In the genomic region with DNA sequence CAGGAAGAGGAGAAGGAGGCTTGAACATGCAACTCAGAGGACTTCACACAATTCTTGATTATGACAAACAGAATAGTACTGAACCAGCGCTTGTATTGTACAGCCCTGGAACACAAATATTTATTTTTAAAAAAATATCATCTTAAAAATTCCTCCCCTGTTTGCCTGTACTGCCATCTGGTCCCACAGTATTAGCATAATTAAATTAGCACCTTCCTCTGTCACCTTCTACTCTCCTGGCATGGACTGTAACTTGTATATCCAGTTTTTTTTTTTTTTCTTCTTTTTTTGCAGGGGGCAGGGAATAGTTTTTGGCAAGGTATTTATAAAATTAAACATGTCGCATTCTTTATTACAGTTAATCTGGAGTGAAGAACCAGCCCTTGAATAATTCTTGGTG, we compare ENCODE assay signal across 20 mouse cellular contexts.
"Had no signal": no experiment of that assay in that cellular context is flagged by ENCODE, and none has a peak within 500 bp of the region (broad histone marks: within the 10 kb centered on the region; RNA-seq: fewer than 3 reads in every experiment).

No protein-coding gene starts in this region.

- H3K36me3 ChIP-seq: lung, embryonic 15.5 days; midbrain, embryonic 10.5 days; midbrain, embryonic 12.5 days; neural tube, embryonic 13.5 days; neural tube, embryonic 15.5 days had no signal

- H3K4me3 ChIP-seq: lung, embryonic 15.5 days; midbrain, embryonic 10.5 days; midbrain, embryonic 12.5 days; myocyte; neural tube, embryonic 13.5 days; neural tube, embryonic 15.5 days had no signal

- H3K4me1 ChIP-seq: lung, embryonic 15.5 days; midbrain, embryonic 10.5 days; midbrain, embryonic 12.5 days had no signal

- ATAC-seq: liver, postnatal 0 days; lung, postnatal 0 days; midbrain, embryonic 16.5 days had no signal

- H3K9ac ChIP-seq: liver, postnatal 0 days; lung, embryonic 15.5 days; midbrain, embryonic 12.5 days; neural tube, embryonic 13.5 days; neural tube, embryonic 15.5 days had no signal

- H3K4me2 ChIP-seq: lung, embryonic 15.5 days; midbrain, embryonic 12.5 days; neural tube, embryonic 13.5 days; neural tube, embryonic 15.5 days had no signal

- H3K27me3 ChIP-seq: lung, embryonic 15.5 days; midbrain, embryonic 12.5 days; neural tube, embryonic 13.5 days; neural tube, embryonic 15.5 days had no signal

- H3K27ac ChIP-seq: lung, embryonic 15.5 days; midbrain, embryonic 10.5 days; midbrain, embryonic 12.5 days; neural tube, embryonic 13.5 days; neural tube, embryonic 15.5 days had no signal

- DNase-seq: liver, postnatal 0 days; lung, adult 2 months; lung, postnatal 4 days; midbrain, embryonic 14.5 days; retina, postnatal 1 day; right cerebral cortex, adult 18-20 months; right cerebral cortex, postnatal 25 days; right cerebral cortex, postnatal 4 days; spleen, adult 18-20 months; thymus, adult 18-20 months; thymus, postnatal 14 days; thymus, postnatal 36 days had no signal

- H3K9me3 ChIP-seq: lung, embryonic 15.5 days; midbrain, embryonic 10.5 days; midbrain, embryonic 12.5 days; neural tube, embryonic 13.5 days; neural tube, embryonic 15.5 days had no signal
